Mouse (Mus musculus): ENCODE results near the gene Gm21677.
"Not testable (repeated sequence)": the region's sequence is repeated elsewhere in the genome, so short reads cannot be mapped to it uniquely, and the experiment has no call there.

The Gm21677 gene

DNA sequence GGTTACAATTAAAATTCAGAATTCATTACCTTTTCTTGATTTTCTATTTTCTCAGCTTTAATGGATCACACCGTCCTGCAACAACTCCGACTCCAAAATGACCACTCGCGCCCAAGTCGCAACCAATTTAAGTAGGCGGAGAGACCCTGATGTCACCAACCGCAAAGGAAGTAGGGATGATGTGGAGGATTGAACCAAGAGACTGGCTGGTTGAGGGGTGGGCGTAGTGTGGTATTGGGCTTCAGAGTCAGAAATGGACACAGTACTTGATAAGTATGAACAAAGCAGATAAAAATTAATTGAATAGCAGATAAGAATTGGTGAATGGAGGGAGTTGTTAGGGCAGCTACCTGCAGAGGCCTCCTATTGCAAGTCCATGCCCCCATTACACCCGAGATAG is at the start of gene Gm21677:
Gene Gm21677, minus strand, starts transcription at position 101 of the 400 bp plus-strand sequence.
- DNase-seq = not testable (repeated sequence)

DNA sequence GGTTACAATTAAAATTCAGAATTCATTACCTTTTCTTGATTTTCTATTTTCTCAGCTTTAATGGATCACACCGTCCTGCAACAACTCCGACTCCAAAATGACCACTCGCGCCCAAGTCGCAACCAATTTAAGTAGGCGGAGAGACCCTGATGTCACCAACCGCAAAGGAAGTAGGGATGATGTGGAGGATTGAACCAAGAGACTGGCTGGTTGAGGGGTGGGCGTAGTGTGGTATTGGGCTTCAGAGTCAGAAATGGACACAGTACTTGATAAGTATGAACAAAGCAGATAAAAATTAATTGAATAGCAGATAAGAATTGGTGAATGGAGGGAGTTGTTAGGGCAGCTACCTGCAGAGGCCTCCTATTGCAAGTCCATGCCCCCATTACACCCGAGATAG is 39.0 kb upstream of the Gm21677 start, which contains the start of gene Gm21693:
Gene Gm21693, minus strand, starts transcription at position 101 of the 400 bp plus-strand sequence.
- not testable (repeated sequence) for DNase-seq

- DNase-seq = peak; percentile 0 to 2
Observed at GRCm38 (mm10) chrY:3340661-3341060, 34.4 kb upstream of the Gm21677 start.

All from lung, adult 18-20 months (tissue).